Mouse (Mus musculus): ENCODE data around the gene Prelid3b.

Prelid3b gene

GRCm38 (mm10) chr2:174463370-174463769 lies 9.5 kb downstream of the Prelid3b start:
- no peak for DNase-seq (ENCODE audit: extremely low spot score, low spot score)

- no peak for DNase-seq (ENCODE audit: extremely low spot score, low spot score)
These were observed 13.5 kb downstream of the Prelid3b start for GRCm38 (mm10) chr2:174459365-174459764.

GRCm38 (mm10) chr2:174453681-174454080 lies 19.2 kb downstream of the Prelid3b start:
- DNase-seq (ENCODE audit: extremely low spot score, low spot score) = no peak

- no peak for DNase-seq (ENCODE audit: extremely low spot score, low spot score)
These were observed 22.5 kb downstream of the Prelid3b start, which contains the start of gene Tubb1 for GRCm38 (mm10) chr2:174450353-174450752. Gene Tubb1 (plus strand): TSS chr2:174450695.

- DNase-seq (ENCODE audit: extremely low spot score, low spot score) = no peak
These were observed 24.5 kb downstream of the Prelid3b start for GRCm38 (mm10) chr2:174448405-174448804.

GRCm38 (mm10) chr2:174446905-174447304 lies 26.0 kb downstream of the Prelid3b start:
- no peak for DNase-seq (ENCODE audit: extremely low spot score, low spot score)

GRCm38 (mm10) chr2:174446492-174446891 lies 26.4 kb downstream of the Prelid3b start:
- DNase-seq (ENCODE audit: extremely low spot score, low spot score) = no peak

GRCm38 (mm10) chr2:174445018-174445417 lies 27.9 kb downstream of the Prelid3b start:
- DNase-seq (ENCODE audit: extremely low spot score, low spot score) = no peak

GRCm38 (mm10) chr2:174444359-174444758 lies 28.5 kb downstream of the Prelid3b start:
- DNase-seq (ENCODE audit: extremely low spot score, low spot score) = no peak

- no peak for DNase-seq (ENCODE audit: extremely low spot score, low spot score)
These were observed 29.8 kb downstream of the Prelid3b start for GRCm38 (mm10) chr2:174443046-174443445.

- DNase-seq (ENCODE audit: extremely low spot score, low spot score) = no peak
These were observed 30.4 kb downstream of the Prelid3b start for GRCm38 (mm10) chr2:174442460-174442859.

GRCm38 (mm10) chr2:174441898-174442297 lies 31.0 kb downstream of the Prelid3b start:
- no peak for DNase-seq (ENCODE audit: extremely low spot score, low spot score)

GRCm38 (mm10) chr2:174439961-174440360 lies 32.9 kb downstream of the Prelid3b start:
- DNase-seq (ENCODE audit: extremely low spot score, low spot score) = no peak

GRCm38 (mm10) chr2:174439450-174439838 lies 33.4 kb downstream of the Prelid3b start:
- no peak for DNase-seq (ENCODE audit: extremely low spot score, low spot score)

GRCm38 (mm10) chr2:174438737-174439449 lies 34.0 kb downstream of the Prelid3b start, which contains the start of gene Ctsz:
Gene Ctsz (minus strand): TSS chr2:174439039.
- peak; percentile 78 for DNase-seq (ENCODE audit: extremely low spot score, low spot score)

GRCm38 (mm10) chr2:174438181-174438580 lies 34.7 kb downstream of the Prelid3b start:
- no peak for DNase-seq (ENCODE audit: extremely low spot score, low spot score)

- no peak for DNase-seq (ENCODE audit: extremely low spot score, low spot score)
These were observed 35.2 kb downstream of the Prelid3b start for GRCm38 (mm10) chr2:174437697-174437982.

GRCm38 (mm10) chr2:174436916-174437696 lies 35.8 kb downstream of the Prelid3b start:
- DNase-seq (ENCODE audit: extremely low spot score, low spot score) = no peak

GRCm38 (mm10) chr2:174436076-174436701 lies 36.7 kb downstream of the Prelid3b start:
- DNase-seq (ENCODE audit: extremely low spot score, low spot score) = no peak

- DNase-seq (ENCODE audit: extremely low spot score, low spot score) = no peak
These were observed 37.9 kb downstream of the Prelid3b start for GRCm38 (mm10) chr2:174434943-174435342.

GRCm38 (mm10) chr2:174428996-174429591 lies 43.8 kb downstream of the Prelid3b start:
- DNase-seq (ENCODE audit: extremely low spot score, low spot score) = no peak
